Mouse (Mus musculus): ENCODE results near the gene Extl2.

Gene Extl2

GRCm38 (mm10) chr3:115996929-115997328 lies 10.3 kb upstream of the Extl2 start:
- in situ Hi-C loops (cut with MboI; ENCODE audit: unreplicated experiment in 2 of 2): loop anchor here in 1 of 2 experiments (25.0 kb wide), 1 partner anchor 1885 kb away; no protein-coding TSS in a partner anchor

DNA sequence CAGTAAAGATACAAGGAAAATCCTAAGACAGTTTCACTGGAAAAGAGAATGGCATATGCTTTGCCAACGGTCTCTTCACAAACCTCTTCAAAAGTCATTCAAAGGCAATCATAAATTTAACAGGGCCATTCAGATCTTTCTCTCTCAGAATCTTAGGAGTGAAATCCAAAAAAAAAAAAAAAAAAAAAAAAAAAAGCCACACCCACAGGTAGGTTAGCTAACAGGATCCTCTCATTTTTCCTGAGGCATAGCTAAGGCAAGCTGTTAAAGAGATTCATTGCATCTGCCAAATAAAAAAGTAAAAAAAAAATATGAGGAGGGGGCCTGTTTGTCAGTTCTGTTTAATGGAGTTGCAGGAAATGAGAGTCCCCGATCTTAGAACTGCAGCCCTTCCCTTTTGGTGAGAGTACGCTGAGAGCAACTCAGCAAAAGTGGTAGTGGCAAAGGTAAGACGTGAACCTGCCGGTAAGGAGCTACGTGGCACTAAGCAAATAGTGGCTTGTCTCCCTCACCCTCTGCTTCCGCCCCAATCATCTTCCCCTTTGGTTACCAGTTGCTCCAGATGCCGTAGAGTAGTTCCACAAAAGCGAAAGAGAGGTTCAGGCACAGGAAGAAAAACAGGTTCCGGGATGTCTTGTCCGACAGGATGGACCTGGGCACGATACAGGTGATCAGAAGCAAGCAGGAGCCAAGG lies 831 bp upstream of the Extl2 start:
- in situ Hi-C loops (cut with MboI; ENCODE audit: unreplicated experiment in 2 of 2): loop anchor here in 1 of 2 experiments (25.0 kb wide), 1 partner anchor 506 kb away; the partner anchor contains the start of genes Dbt and Rtca

- in situ Hi-C loops (cut with MboI; ENCODE audit: unreplicated experiment in 2 of 2): loop anchor here in 1 of 2 experiments (25.0 kb wide), 1 partner anchor 504 kb away; the partner anchor contains the start of genes Dbt and Rtca
These were observed 729 bp downstream of the Extl2 start for GRCm38 (mm10) chr3:116007941-116008440.

- in situ Hi-C loops (cut with MboI; ENCODE audit: unreplicated experiment in 2 of 2): loop anchor here in 1 of 2 experiments (25.0 kb wide), 1 partner anchor 503 kb away; the partner anchor contains the start of genes Dbt and Rtca
These were observed 2.5 kb downstream of the Extl2 start for GRCm38 (mm10) chr3:116009622-116010344.

GRCm38 (mm10) chr3:116014901-116015300 lies 7.6 kb downstream of the Extl2 start:
- in situ Hi-C loops (cut with MboI; ENCODE audit: unreplicated experiment in 2 of 2): loop anchor here in 1 of 2 experiments (25.0 kb wide), 1 partner anchor 497 kb away; the partner anchor contains the start of genes Dbt and Rtca

DNA sequence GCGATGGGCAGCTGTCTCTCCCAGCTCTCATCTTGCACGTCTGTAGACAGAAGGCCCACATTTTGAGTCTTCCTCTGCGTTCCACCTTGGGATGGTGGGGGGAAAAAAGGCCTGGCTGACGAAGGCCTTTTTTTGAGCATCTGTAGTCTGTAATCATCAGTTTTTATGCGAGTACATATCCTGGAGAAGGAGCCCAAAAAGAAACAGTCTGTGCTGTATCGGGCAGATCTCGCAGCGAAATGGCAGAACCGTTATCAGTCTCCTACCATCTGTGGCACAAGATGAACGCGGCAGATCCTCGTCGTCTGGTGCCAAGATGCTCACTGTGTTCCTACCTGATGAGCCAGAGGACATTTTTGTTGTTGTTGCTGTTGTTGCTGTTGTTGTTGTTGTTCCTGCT lies 8.9 kb downstream of the Extl2 start:
- in situ Hi-C loops (cut with MboI; ENCODE audit: unreplicated experiment in 2 of 2): loop anchor here in 1 of 2 experiments (25.0 kb wide), 1 partner anchor 496 kb away; the partner anchor contains the start of genes Dbt and Rtca

GRCm38 (mm10) chr3:116018606-116019005 lies 11.3 kb downstream of the Extl2 start:
- in situ Hi-C loops (cut with MboI; ENCODE audit: unreplicated experiment in 2 of 2): loop anchor here in 1 of 2 experiments (25.0 kb wide), 1 partner anchor 494 kb away; the partner anchor contains the start of genes Dbt and Rtca

- in situ Hi-C loops (cut with MboI; ENCODE audit: unreplicated experiment in 2 of 2): loop anchor here in 1 of 2 experiments (25.0 kb wide), 1 partner anchor 493 kb away; the partner anchor contains the start of genes Dbt and Rtca
These were observed 11.9 kb downstream of the Extl2 start for GRCm38 (mm10) chr3:116019136-116019535.

GRCm38 (mm10) chr3:116024236-116024635 lies 17.0 kb downstream of the Extl2 start:
- in situ Hi-C loops (cut with MboI; ENCODE audit: unreplicated experiment in 2 of 2): loop anchor here in 1 of 2 experiments (10.0 to 25.0 kb wide), 2 partner anchors 488 to 731 kb away; partner anchors contain the start of genes Dbt and Rtca

DNA sequence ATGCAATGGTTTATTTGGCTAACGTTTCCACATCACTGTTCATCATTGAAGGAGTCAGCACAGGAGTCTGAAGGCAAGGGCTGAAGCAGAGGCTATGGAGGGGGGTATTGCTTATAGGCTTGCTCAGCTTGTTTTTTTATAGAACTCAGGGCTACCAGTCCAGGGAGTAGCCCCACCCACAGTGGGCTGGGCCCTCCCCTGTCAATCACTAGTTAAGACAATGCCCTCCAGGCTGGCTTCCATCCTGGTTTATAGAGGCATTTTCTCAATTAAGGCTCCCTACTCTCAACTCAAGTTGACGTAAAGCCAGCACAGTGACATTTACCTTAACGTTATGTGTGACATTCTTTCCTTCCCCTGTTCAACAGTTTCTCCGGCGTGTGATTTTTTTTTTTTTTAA lies 17.4 kb downstream of the Extl2 start:
- in situ Hi-C loops (cut with MboI; ENCODE audit: unreplicated experiment in 2 of 2): loop anchor here (5.0 to 25.0 kb wide), 5 partner anchors 488 to 1413 kb away; partner anchors contain the start of genes Dbt (in 1 of the 2) and Rtca (in 1 of the 2)

DNA sequence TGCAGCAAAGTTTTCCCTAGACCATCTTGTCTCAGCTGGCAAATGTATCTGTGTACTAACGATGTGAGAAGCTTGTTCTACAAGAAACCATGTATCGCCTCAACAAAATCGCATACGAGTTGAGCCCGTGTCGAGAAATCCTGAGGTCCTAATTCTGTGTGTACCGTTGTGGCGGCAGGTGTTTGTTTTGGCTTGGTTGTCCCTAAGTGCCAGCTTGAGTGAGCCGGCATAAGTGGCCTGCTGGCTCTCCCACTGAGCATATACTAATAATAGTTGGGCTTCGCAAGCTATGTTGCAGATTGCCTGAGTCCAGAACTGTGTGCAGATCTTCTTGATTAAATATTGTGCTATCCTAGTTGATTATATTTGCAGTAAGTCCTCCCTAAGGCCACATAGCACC lies 18.4 kb downstream of the Extl2 start:
- in situ Hi-C loops (cut with MboI; ENCODE audit: unreplicated experiment in 2 of 2): loop anchor here (5.0 to 25.0 kb wide), 4 partner anchors 722 to 1412 kb away; no protein-coding TSS in a partner anchor

DNA sequence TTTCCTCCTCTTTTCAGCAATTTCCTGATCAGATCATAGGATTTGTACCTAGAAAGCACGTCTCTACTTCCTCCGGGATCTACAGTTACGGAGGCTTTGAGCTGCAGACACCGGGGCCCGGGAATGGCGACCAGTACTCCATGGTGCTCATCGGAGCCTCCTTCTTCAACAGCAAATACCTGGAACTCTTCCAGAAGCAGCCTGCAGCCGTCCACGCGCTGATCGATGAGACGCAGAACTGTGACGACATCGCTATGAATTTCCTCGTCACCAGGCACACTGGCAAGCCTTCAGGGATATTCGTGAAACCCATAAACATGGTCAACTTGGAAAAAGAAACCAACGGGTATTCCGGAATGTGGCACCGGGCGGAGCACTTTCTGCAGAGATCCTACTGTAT lies 19.7 kb downstream of the Extl2 start:
- in situ Hi-C loops (cut with MboI; ENCODE audit: unreplicated experiment in 2 of 2): loop anchor here (5.0 to 25.0 kb wide), 4 partner anchors 720 to 1410 kb away; no protein-coding TSS in a partner anchor

- in situ Hi-C loops (cut with MboI; ENCODE audit: unreplicated experiment in 2 of 2): loop anchor here (5.0 to 25.0 kb wide), 4 partner anchors 297 to 1407 kb away; no protein-coding TSS in a partner anchor
These were observed 23.0 kb downstream of the Extl2 start for GRCm38 (mm10) chr3:116030152-116030788.

DNA sequence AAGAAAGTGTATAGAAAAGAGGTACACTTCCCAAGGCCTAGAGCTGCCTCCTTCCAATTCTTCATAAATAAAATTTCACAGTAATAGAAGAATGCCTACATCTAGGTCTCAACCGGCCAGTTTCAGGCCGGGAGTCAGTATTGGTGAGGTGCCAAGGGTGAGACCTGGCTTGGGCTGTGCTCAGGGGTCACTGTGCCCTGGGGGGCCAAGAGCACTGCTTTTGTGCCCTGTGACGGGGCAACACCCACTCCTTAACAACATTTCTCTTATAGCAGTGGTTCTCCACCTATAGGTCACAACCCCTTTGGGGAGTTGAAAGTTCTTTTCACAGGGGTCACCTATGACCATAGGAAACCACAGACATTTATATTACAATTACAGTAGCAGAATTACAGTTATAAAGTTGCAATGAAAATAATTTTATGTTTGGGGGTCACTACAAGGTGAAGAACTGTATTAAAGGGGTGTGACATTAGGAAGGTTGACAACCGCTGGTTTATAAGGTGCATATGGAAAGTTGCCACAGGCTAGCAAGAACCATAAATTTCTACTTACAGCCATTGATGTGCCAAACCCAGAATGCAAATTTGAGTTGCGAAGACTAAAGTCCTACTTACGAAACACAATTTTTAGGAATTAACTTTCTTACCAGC lies 26.1 kb downstream of the Extl2 start:
- in situ Hi-C loops (cut with MboI; ENCODE audit: unreplicated experiment in 2 of 2): loop anchor here (5.0 to 25.0 kb wide), 4 partner anchors 294 to 1404 kb away; no protein-coding TSS in a partner anchor

DNA sequence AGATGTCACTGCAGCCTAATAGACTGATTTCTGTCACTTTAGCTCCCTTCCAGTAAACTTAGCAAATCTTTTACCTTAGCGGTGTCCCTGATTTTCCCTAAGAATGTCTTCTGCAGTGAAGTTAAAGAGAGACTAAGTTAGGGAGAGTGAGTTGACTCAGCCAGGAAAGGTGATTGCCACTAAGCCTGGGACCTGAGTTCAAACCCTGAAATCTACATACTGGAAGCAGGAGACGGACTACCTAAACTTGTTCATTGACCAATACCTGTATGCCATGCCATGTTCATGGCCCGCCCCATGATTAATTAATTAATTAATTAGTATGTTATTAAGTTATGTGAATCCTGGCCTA lies 26.6 kb downstream of the Extl2 start:
- in situ Hi-C loops (cut with MboI; ENCODE audit: unreplicated experiment in 2 of 2): loop anchor here (5.0 to 25.0 kb wide), 4 partner anchors 293 to 1403 kb away; no protein-coding TSS in a partner anchor

- in situ Hi-C loops (cut with MboI; ENCODE audit: unreplicated experiment in 2 of 2): loop anchor here (10.0 to 25.0 kb wide), 3 partner anchors 797 to 1404 kb away; no protein-coding TSS in a partner anchor
These were observed 33.5 kb downstream of the Extl2 start for GRCm38 (mm10) chr3:116040776-116041175.

DNA sequence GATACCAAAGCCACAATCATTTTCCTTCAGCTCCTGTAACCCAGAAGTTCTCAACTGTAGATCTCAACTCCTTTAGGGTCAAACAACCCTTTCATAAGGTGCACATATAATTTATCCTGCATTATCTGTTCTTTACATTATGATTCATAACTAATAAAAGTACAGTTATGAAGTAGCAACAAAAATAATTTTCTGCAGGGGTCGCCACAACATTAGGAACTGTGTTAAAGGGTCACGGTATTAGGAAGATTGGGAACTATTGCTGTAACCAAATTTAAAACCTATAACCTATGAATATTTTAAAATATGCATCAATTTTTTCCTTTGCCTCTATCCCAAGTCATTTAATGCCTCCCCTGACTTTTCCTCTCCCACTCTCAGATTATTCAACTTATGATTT lies 38.7 kb downstream of the Extl2 start:
- in situ Hi-C loops (cut with MboI; ENCODE audit: unreplicated experiment in 2 of 2): loop anchor here (10.0 to 25.0 kb wide), 3 partner anchors 791 to 1399 kb away; no protein-coding TSS in a partner anchor

- in situ Hi-C loops (cut with MboI; ENCODE audit: unreplicated experiment in 2 of 2): loop anchor here (10.0 to 25.0 kb wide), 3 partner anchors 790 to 1398 kb away; no protein-coding TSS in a partner anchor
These were observed 39.8 kb downstream of the Extl2 start for GRCm38 (mm10) chr3:116047034-116047433.

DNA sequence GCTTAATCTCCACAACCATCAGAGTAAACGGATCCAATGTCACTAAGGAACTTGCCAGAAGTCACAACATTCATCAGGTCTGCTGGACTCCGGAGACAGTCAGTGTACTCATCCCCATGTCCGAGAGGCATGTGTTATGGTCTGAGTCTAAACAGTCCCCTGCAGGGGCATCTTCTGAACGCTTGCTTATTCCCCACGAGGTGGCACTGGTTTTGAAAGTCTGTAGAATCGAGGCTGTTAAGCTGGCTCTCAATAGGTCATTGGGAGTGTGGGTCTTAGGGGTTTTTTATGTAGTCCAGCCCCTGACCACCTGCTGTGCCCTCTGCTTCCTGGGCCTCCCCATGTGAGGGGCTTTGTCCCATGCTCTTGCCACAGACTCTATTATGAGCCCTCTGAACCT lies 49.8 kb downstream of the Extl2 start:
- in situ Hi-C loops (cut with MboI; ENCODE audit: unreplicated experiment in 2 of 2): no loop called here
